Comparison of ENCODE assay signal across 27 mouse cellular contexts in the genomic region with DNA sequence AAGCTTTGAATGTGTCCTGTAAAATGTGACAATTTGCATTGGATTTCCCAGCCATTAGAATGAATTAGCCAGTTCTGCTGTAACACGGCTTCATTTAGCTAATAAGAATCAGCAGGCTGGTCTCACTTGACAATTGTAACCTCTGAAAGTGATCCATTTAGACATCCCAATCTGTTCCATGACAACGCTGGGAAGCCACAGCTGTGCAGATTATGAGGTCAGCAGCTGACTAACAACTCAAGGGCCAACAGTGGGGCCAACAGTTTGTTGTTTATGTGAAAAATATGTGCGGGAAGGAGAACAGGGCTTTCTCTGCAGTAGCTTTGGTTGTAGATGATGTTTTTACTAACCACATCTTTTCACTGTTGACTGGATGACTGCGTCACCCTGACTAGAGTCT.
DNase-seq lines count a peak whose midpoint lies in the region; ATAC-seq and TF ChIP-seq lines count a peak whose summit lies in the region.
"Had no signal": no experiment of that assay in that cellular context is flagged by ENCODE, and none has a peak within 500 bp of the region (broad histone marks: within the 10 kb centered on the region; RNA-seq: fewer than 3 reads in every experiment).

No protein-coding gene starts in this region.

- DNase-seq in heart, postnatal 10 days: peak; percentile 11 to 15
- no peak for DNase-seq in heart, adult 8-10 months (ENCODE audit: low spot score)
- peak; percentile 35 to 40 for DNase-seq in kidney, postnatal 4 days
- DNase-seq in brain, embryonic 14.5 days (ENCODE audit: low read depth): peak; percentile 42
- no peak for DNase-seq in natural killer cell, adult 2 months (ENCODE audit: low spot score in 2 of 2)
- DNase-seq in frontal cortex, postnatal 25 days (ENCODE audit: low spot score in 2 of 2): no peak
- DNase-seq: adrenal gland, postnatal 25 days; cerebellum, adult 2 months; cerebellum, postnatal 36 days; liver, embryonic 13.5 days; lung, adult 18-20 months; thymus, postnatal 14 days had no signal

- H3K79me3 ChIP-seq in C2C12 (ENCODE audit: low read depth): no peaks in the 10 kb centered on the region

- intact Hi-C loops in heart, postnatal 10 days (cut with DNase I): no loop called here

- H3ac ChIP-seq in C2C12 (ENCODE audit: control insufficient read depth, insufficient read length, low read depth): no peak overlapping the region

- no peak overlapping the region for H3K4me2 ChIP-seq in kidney, embryonic 16.5 days (replicated peaks; ENCODE audit: low read depth, low read length)
- H3K4me2 ChIP-seq: heart, embryonic 13.5 days; hindbrain, embryonic 15.5 days; intestine, embryonic 15.5 days; limb, embryonic 15.5 days; liver, embryonic 13.5 days; midbrain, embryonic 13.5 days; neural tube, embryonic 12.5 days had no signal

- no peak overlapping the region for H3K27ac ChIP-seq in kidney, embryonic 16.5 days (ENCODE audit: low read length)
- H3K27ac ChIP-seq: heart, adult 2 months; heart, embryonic 13.5 days; hindbrain, embryonic 10.5 days; hindbrain, embryonic 15.5 days; intestine, embryonic 15.5 days; limb, embryonic 10.5 days; limb, embryonic 15.5 days; liver, embryonic 13.5 days; midbrain, embryonic 13.5 days; neural tube, embryonic 12.5 days had no signal

- TF ChIP-seq CTCF in C2C12 (IDR thresholded peaks at IDR 0.05; ENCODE audit: control insufficient read depth, insufficient read depth, insufficient read length): no peak
- TF ChIP-seq CTCF in brain, embryonic 14.5 days (IDR thresholded peaks at IDR 0.05; ENCODE audit: borderline replicate concordance, extremely low read depth, insufficient read depth, insufficient read length): no peak

- no peak for ATAC-seq in kidney, embryonic 16.5 days (ENCODE audit: low FRiP score, low TSS enrichment)
- ATAC-seq: CD4-positive, CD25-positive, alpha-beta regulatory T cell, adult 4 months; forebrain, embryonic 14.5 days; intestine, embryonic 15.5 days; lung, postnatal 0 days; midbrain, embryonic 13.5 days had no signal

- whole genome bisulfite sequencing in kidney, embryonic 16.5 days: 69% methylated on average over 4 of the region's 4 CpGs

- H3K79me2 ChIP-seq in C2C12 (ENCODE audit: control insufficient read depth, insufficient read depth): no peaks in the 10 kb centered on the region

- H3K4me3 ChIP-seq in kidney, embryonic 16.5 days (ENCODE audit: low read length): no peak overlapping the region
- no peak overlapping the region for H3K4me3 ChIP-seq in C2C12 (ENCODE audit: insufficient read depth, poor library complexity, severe bottlenecking)
- H3K4me3 ChIP-seq: heart, adult 2 months; heart, embryonic 13.5 days; hindbrain, embryonic 10.5 days; hindbrain, embryonic 15.5 days; intestine, embryonic 15.5 days; limb, embryonic 10.5 days; limb, embryonic 15.5 days; liver, embryonic 13.5 days; megakaryocyte, embryonic 14.5 days; midbrain, embryonic 13.5 days; neural tube, embryonic 12.5 days had no signal

- peaks cover 23% of the 10 kb centered on the region for H3K4me1 ChIP-seq in kidney, embryonic 16.5 days (ENCODE audit: insufficient read depth, low read length)
- H3K4me1 ChIP-seq: intestine, embryonic 15.5 days; limb, embryonic 15.5 days; liver, embryonic 13.5 days had no signal

- no peak for TF ChIP-seq POLR2A in brain, embryonic 14.5 days (IDR thresholded peaks at IDR 0.05; ENCODE audit: borderline replicate concordance, extremely low read depth, insufficient read depth, insufficient read length, poor library complexity, severe bottlenecking)

- no peaks in the 10 kb centered on the region for H3K27me3 ChIP-seq in kidney, embryonic 16.5 days (ENCODE audit: insufficient read depth, low read length)
- no peaks in the 10 kb centered on the region for H3K27me3 ChIP-seq in C2C12 (ENCODE audit: control insufficient read depth, insufficient read depth, insufficient read length)
- H3K27me3 ChIP-seq: heart, embryonic 13.5 days; intestine, embryonic 15.5 days; limb, embryonic 15.5 days; liver, embryonic 13.5 days; megakaryocyte, embryonic 14.5 days; midbrain, embryonic 13.5 days; neural tube, embryonic 12.5 days had no signal

- no peak overlapping the region for H3K9ac ChIP-seq in kidney, embryonic 16.5 days (replicated peaks; ENCODE audit: low read length)
- H3K9ac ChIP-seq: heart, embryonic 13.5 days; hindbrain, embryonic 15.5 days; intestine, embryonic 15.5 days; limb, embryonic 15.5 days; liver, embryonic 13.5 days; midbrain, embryonic 13.5 days; neural tube, embryonic 12.5 days had no signal

- H3K36me3 ChIP-seq in kidney, embryonic 16.5 days (ENCODE audit: insufficient read depth, low read length): no peaks in the 10 kb centered on the region
- no peaks in the 10 kb centered on the region for H3K36me3 ChIP-seq in C2C12 (ENCODE audit: control insufficient read depth, insufficient read depth)
- H3K36me3 ChIP-seq: heart, embryonic 13.5 days; hindbrain, embryonic 10.5 days; hindbrain, embryonic 15.5 days; intestine, embryonic 15.5 days; limb, embryonic 10.5 days; limb, embryonic 15.5 days; liver, embryonic 13.5 days; midbrain, embryonic 13.5 days; neural tube, embryonic 12.5 days had no signal

- H3K9me3 ChIP-seq in kidney, embryonic 16.5 days (ENCODE audit: low read length): no peaks in the 10 kb centered on the region
- H3K9me3 ChIP-seq: heart, embryonic 13.5 days; hindbrain, embryonic 10.5 days; hindbrain, embryonic 15.5 days; intestine, embryonic 15.5 days; limb, embryonic 10.5 days; limb, embryonic 15.5 days; liver, embryonic 13.5 days; megakaryocyte, embryonic 14.5 days; midbrain, embryonic 13.5 days; neural tube, embryonic 12.5 days had no signal

TF ChIP-seq in C2C12, 6 proteins besides CTCF, POLR2A, EP300 and RAD21:
- TF ChIP-seq FOSL1 (IDR thresholded peaks at IDR 0.05; ENCODE audit: insufficient read depth, low read length, poor library complexity, severe bottlenecking): no peak
- TF ChIP-seq MAX (IDR thresholded peaks at IDR 0.05): no peak
- no peak for TF ChIP-seq CEBPB (IDR thresholded peaks at IDR 0.05; ENCODE audit: low read depth)
- TF ChIP-seq MYOG (IDR thresholded peaks at IDR 0.05; ENCODE audit: control insufficient read depth, extremely low read depth, insufficient read length): no peak
- peak; percentile 55 for TF ChIP-seq MYOD1 (IDR thresholded peaks at IDR 0.05; ENCODE audit: control insufficient read depth, insufficient read length, low read depth)

Comparison
In these comparisons a context has a peak if more than half of its experiments do, and no peak if none do; other contexts are left out.
1. DNase-seq: peak in heart, postnatal 10 days (2 of 2), kidney, postnatal 4 days (2 of 2) and brain, embryonic 14.5 days (single experiment); none in heart, adult 8-10 months (single experiment), natural killer cell, adult 2 months (0 of 2) and frontal cortex, postnatal 25 days (0 of 2).